Mouse (Mus musculus): ENCODE measurements around the gene Il17d. TPM values are rescaled to one million over a fixed set of nuclear protein-coding genes. Genes with fewer than 3 reads are reported as not detected.

The Il17d gene
- polyA plus RNA-seq, 1 experiment from 2014 or later: 1.3 TPM

DNA sequence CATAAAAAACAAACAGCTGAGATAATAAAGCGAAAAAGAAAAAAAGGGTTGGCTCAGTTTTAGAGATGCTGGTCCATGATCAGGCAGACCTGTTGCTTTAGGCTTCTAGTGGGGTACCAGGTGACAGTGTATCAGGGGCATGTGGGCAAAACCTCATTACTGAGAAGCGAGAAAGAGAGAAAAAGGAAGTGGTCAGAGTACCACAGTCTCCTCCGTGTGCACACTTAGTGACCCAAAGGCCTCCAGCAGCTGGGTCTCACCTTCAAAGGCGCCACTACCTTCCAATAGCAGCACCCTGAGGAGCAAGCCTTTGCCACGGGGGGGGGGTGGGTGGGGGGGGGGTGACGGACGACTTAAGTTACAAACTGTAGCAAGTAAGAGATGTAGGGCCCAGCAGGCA, 2.5 kb downstream of the Il17d start:
- H3K36me3 ChIP-seq: no peaks in the 10 kb centered on the region
- H3K27me3 ChIP-seq (ENCODE audit: insufficient read depth, poor library complexity, severe bottlenecking): peaks cover 59% of the 10 kb centered on the region
- WGBS: 32% methylated on average over 7 of the region's 7 CpGs
- H3K27ac ChIP-seq: no peak overlapping the region
- no peak overlapping the region for H3K4me3 ChIP-seq
- peaks cover 18% of the 10 kb centered on the region for H3K4me1 ChIP-seq
- H3K9me3 ChIP-seq: no peaks in the 10 kb centered on the region
- DNase-seq (ENCODE audit: low spot score): no peak

DNA sequence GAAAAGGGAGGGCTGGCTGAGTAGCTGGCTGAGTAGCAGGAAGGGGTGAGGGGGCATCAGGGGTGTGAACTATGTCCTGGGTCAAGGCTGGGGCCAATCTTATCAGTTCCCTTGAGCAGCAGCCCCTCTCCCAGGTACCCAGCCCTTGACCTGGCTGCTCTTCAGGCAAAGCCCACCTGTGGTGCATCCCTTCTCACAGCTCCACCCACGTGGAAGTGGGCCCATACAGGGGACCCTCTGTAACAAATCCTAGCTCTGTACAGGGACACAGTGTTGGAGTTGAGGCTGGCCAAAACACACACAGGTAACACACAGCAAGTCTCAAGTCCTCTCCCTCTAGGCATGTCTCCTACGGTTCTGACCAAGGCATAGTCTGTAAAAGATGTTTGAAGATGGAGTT, 3.0 kb downstream of the Il17d start:
- Histone ChIP-seq H3K4me3 (no peak overlapping the region), H3K36me3 (no peaks in the 10 kb centered on the region), H3K9me3 (no peaks in the 10 kb centered on the region), H3K27me3 (ENCODE audit: insufficient read depth, poor library complexity, severe bottlenecking) (peaks cover 59% of the 10 kb centered on the region), H3K27ac (no peak overlapping the region), H3K4me1 (peaks cover 18% of the 10 kb centered on the region)
- WGBS: 39% methylated on average over 2 of the region's 2 CpGs
- no peak for DNase-seq (ENCODE audit: low spot score)

DNA sequence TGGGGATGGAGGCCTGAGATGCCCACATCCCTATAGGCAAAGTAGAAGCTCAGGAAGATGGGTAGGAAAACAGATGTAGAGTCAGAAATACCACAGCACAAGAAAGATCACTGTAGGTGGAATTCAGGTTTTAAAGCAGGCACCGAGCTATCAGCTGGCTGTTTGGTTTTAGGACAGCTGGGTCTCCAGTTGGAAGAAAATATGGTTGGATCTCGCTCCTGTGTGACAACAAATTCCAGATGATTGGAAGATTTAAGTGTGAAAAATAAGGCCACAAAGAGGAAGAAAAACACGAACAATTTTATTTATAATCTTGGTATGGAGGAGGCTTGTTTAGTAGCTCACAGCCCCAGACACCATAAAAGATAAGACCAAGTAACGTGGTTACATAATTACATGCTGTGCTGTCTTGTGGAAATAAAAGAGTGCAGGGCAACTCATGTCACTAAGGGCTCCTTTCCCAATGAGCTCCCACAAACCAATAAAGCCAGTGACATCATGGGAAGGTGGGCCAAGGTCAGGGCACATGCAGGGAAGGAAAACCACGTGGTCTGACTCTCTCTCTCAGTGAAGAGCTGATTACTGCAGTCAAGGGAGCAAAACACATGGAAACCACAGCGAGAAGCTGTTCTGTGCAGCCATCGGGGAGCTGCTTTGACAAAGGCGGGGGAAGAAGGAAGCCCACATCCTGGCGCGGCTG, 4.7 kb downstream of the Il17d start:
- no peaks in the 10 kb centered on the region for H3K36me3 ChIP-seq
- peaks cover 20% of the 10 kb centered on the region for H3K4me1 ChIP-seq
- H3K27ac ChIP-seq: no peak overlapping the region
- 52% methylated on average over 10 of the region's 10 CpGs for WGBS
- no peak for DNase-seq (ENCODE audit: low spot score)
- no peaks in the 10 kb centered on the region for H3K9me3 ChIP-seq
- no peak overlapping the region for H3K4me3 ChIP-seq
- peaks cover 53% of the 10 kb centered on the region for H3K27me3 ChIP-seq (ENCODE audit: insufficient read depth, poor library complexity, severe bottlenecking)

DNA sequence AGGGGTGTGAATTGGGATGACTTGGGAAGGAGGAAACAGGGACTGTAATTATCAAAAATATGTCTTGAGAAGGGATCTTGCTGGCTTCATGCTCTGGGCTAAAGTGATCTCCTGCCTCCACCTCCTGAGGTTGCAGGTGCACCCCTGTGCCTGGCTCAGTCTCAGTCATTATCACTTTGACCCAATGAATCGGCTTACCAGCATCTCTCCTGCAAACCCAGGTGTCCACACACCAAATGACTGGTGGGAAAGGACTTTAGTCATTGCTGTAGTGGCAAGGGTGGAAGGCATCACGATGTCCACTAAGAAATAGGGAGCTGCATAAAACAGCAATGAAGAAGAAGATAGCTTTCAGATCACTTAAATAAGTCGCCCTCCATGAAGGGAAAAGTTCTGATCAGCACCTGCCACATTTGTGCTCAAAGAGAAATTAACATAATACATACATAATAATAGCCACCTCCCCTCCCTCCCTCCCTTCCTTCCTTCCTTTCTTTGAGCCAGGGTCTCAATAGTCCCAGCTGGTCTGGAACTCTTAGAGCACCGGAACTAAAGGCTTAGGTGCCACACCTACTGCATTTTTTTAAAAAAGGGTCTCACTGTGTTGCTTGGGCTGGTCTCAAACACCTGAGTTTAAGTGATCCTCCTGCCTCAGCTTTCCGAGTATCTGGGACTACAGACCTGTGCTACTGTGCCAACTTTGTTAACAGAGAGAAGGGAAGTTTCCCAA, 5.4 kb downstream of the Il17d start:
- H3K9me3 ChIP-seq: no peaks in the 10 kb centered on the region
- no peaks in the 10 kb centered on the region for H3K36me3 ChIP-seq
- H3K4me3 ChIP-seq: no peak overlapping the region
- no peak overlapping the region for H3K27ac ChIP-seq
- DNase-seq (ENCODE audit: low spot score): no peak
- peaks cover 54% of the 10 kb centered on the region for H3K27me3 ChIP-seq (ENCODE audit: insufficient read depth, poor library complexity, severe bottlenecking)
- peaks cover 23% of the 10 kb centered on the region for H3K4me1 ChIP-seq
- WGBS: 57% methylated on average over 5 of the region's 5 CpGs

DNA sequence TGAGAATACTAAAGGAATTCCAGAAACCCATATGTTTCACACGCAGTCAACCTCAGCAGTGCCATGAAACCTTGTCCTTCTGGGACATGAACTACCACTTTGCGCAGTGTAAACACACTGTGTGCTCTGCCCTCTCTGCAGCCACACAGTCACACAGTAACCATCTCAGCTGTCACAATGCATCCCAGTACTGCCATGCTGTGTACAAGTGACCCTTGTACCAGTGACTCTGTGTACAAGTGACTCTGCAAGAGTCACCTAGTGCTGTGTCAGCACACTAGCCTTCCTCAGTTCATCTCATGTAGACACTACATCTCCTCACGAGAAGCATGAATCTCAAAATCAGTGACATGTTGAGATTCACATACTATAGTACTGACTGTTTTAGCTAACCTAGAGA, 8.0 kb downstream of the Il17d start:
- peaks cover 50% of the 10 kb centered on the region for H3K27me3 ChIP-seq (ENCODE audit: insufficient read depth, poor library complexity, severe bottlenecking)
- no peak for DNase-seq (ENCODE audit: low spot score)
- no peaks in the 10 kb centered on the region for H3K36me3 ChIP-seq
- no peaks in the 10 kb centered on the region for H3K9me3 ChIP-seq
- 86% methylated on average over 3 of the region's 3 CpGs for WGBS
- H3K4me1 ChIP-seq: peaks cover 27% of the 10 kb centered on the region
- no peak overlapping the region for H3K27ac ChIP-seq
- no peak overlapping the region for H3K4me3 ChIP-seq

DNA sequence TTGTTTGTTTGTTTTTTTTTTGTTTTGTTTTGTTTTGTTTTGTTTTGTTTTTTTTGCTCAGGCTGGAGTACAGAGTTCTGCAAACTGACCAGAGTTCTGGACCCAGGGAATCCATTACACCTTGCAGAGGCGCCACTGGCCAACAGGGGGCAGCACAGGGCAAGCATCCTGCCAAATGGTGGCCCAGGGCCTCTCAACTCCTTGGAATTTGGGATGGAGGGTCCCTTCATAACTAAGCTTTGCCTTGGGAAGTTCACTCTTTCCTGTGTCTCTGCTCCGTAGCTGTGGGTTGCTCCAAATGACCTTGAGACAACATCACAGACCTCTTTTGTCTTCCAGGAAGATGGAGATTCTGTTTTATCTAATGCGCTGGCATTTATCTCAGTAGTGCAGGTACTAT, 8.6 kb downstream of the Il17d start:
- WGBS: 31% methylated on average over 3 of the region's 3 CpGs
- Histone ChIP-seq H3K9me3 (no peaks in the 10 kb centered on the region), H3K4me1 (peaks cover 33% of the 10 kb centered on the region), H3K36me3 (no peaks in the 10 kb centered on the region), H3K27ac (no peak overlapping the region), H3K4me3 (no peak overlapping the region), H3K27me3 (ENCODE audit: insufficient read depth, poor library complexity, severe bottlenecking) (peaks cover 43% of the 10 kb centered on the region)
- no peak for DNase-seq (ENCODE audit: low spot score)

DNA sequence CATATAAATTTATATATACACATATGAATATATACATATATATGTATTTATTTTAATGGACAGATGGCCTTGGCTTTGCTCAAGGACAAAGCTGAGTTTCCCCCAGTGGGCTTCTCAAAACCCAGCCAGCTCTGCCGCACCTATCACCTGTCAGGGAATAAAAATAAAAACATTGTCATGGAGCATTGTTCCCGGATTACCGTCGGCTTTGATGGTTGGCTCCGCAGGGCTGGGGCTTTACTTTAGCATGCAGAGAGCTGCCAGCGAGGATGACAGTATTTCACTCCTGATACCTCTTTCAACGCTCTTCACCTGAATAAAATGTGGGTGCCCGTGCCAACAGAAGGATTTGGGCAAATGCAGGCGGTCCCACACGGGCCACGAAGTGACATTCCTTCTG, 9.3 kb downstream of the Il17d start:
- Histone ChIP-seq H3K27ac (no peak overlapping the region), H3K36me3 (no peaks in the 10 kb centered on the region), H3K27me3 (ENCODE audit: insufficient read depth, poor library complexity, severe bottlenecking) (peaks cover 40% of the 10 kb centered on the region), H3K4me3 (no peak overlapping the region), H3K9me3 (no peaks in the 10 kb centered on the region), H3K4me1 (peaks cover 33% of the 10 kb centered on the region)
- no peak for DNase-seq (ENCODE audit: low spot score)
- 16% methylated on average over 11 of the region's 11 CpGs for WGBS

DNA sequence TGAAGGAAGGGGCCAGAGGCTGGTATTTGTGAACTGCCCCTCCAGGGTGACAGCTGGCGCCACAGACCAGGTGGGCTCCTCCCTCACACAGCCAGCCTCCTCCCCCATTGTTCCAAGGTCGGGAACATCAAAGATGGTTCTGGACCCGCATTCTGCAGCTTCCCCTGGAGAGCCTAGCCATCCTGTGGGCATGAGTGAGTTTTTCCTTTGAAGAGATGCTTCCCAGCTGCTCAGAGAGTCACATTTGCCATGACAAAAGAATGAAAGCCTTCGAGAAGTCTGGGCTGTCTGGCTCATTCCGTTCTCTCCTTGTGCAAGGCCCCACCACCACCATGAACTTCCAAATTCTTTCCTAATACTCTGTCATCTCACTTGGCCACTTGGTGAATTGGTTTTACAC, 9.8 kb downstream of the Il17d start:
- H3K27me3 ChIP-seq (ENCODE audit: insufficient read depth, poor library complexity, severe bottlenecking): peaks cover 39% of the 10 kb centered on the region
- no peaks in the 10 kb centered on the region for H3K36me3 ChIP-seq
- H3K4me3 ChIP-seq: no peak overlapping the region
- no peak overlapping the region for H3K27ac ChIP-seq
- peaks cover 32% of the 10 kb centered on the region for H3K4me1 ChIP-seq
- 11% methylated on average over 5 of the region's 5 CpGs for WGBS
- no peak for DNase-seq (ENCODE audit: low spot score)
- H3K9me3 ChIP-seq: no peaks in the 10 kb centered on the region

DNA sequence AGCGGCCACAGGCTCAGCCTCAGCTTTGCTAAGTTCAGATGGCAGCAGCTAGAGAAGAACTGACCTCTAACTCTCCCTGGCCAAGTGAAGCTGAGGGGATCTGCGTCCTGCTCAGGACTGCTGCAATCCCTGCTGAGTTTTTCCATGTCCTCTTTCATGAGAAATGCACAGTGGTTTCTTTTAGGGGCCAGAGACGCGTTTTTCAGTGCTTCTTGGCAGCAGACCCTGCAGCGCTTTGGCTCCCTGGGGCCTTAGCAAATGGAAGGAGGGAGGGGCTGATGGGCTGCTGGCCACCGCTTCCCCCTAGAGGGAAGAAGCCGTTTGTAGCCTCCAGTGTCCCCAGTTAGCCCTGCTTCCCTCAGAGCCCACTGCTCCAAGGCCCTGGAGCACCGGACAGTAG, 10.4 kb downstream of the Il17d start:
- H3K27ac ChIP-seq: no peak overlapping the region
- DNase-seq (ENCODE audit: low spot score): no peak
- no peaks in the 10 kb centered on the region for H3K9me3 ChIP-seq
- 13% methylated on average over 8 of the region's 8 CpGs for WGBS
- no peaks in the 10 kb centered on the region for H3K36me3 ChIP-seq
- H3K4me1 ChIP-seq: peaks cover 27% of the 10 kb centered on the region
- peaks cover 39% of the 10 kb centered on the region for H3K27me3 ChIP-seq (ENCODE audit: insufficient read depth, poor library complexity, severe bottlenecking)
- H3K4me3 ChIP-seq: no peak overlapping the region

DNA sequence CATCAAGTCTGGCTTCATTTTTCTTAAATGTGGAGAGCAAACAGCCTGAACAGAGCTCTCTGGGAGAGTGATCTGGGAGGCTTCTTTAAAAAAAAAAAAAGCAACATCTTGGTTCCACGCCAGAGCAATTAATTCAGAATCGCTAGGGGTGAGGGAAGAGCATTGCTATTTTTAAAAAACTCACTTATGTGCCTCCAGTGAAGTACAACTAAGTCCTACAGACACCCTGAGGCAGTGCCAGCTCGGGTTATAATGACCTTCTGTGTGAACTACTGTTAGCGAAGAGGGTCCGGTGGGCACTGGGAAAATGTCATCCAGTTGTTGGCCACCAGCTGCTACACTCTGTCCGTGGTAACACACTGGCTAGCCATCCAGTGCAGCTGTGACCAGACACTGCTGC, 11.1 kb downstream of the Il17d start:
- H3K27me3 ChIP-seq (ENCODE audit: insufficient read depth, poor library complexity, severe bottlenecking): peaks cover 40% of the 10 kb centered on the region
- no peaks in the 10 kb centered on the region for H3K9me3 ChIP-seq
- H3K27ac ChIP-seq: no peak overlapping the region
- WGBS: 77% methylated on average over 6 of the region's 6 CpGs
- DNase-seq (ENCODE audit: low spot score): no peak
- peaks cover 27% of the 10 kb centered on the region for H3K4me1 ChIP-seq
- H3K4me3 ChIP-seq: no peak overlapping the region
- H3K36me3 ChIP-seq: no peaks in the 10 kb centered on the region

DNA sequence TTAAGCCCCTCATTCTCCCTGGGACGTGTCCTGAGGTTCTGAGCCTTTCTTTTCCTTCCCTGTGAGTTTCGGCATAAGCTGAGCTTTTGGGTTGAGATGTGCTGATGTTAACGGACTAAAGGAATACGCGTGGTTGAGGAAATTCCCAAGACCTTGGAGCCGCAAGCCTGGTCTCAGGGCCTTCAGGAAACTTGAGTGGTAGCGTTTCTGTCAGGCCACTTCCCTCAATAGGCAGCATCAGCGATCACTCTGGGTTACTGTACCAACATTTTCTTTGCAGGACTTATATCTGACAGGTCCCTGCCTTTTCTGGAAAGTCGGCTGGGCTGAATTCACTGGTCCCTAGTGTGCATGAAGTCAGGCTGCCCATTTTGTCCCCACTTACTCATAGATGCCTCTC, 12.2 kb downstream of the Il17d start:
- 34% methylated on average over 9 of the region's 9 CpGs for WGBS
- Histone ChIP-seq H3K27ac (peak overlapping the region; percentile 78), H3K4me1 (peaks cover 27% of the 10 kb centered on the region), H3K36me3 (no peaks in the 10 kb centered on the region), H3K9me3 (no peaks in the 10 kb centered on the region), H3K4me3 (peak overlapping the region; percentile 22; the same call in 1 of the 2 replicates), H3K27me3 (ENCODE audit: insufficient read depth, poor library complexity, severe bottlenecking) (peaks cover 50% of the 10 kb centered on the region)
- no peak for DNase-seq (ENCODE audit: low spot score)

DNA sequence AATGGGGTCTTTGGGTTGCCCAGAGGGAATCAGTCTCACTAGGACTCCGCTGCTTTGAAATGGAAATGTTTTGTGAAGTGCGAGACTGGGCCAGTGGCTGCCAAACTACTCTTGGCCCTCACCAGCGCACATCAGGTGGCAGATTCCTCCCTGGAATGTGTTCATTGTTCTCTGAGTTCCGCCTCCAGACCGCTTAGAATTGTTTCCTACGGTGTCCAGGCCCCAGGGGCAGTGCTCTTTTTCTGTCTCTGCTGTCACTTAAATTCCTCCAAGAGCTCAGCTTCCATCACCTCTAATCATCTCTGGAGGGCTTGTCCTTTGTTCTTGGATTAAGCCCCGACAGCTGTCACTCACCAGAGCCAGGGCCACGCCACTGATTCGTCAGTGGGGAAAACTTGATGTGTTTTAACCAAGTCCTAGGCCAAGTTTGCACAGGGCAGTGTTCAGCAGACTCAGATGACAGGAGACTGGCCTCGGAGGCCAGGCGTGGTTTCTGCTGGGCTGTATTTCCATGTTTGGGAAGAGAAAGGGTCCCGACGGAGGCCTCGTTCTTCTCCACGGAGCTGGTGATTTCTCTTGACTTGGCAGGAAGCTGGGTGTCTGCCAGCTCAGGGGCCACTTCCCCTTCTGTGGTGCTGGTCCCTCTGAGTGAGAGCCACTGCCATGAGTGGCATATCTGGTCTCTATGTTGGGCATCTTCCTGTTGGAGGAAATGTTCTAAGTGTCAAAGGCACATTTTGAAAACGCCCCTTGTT, 12.9 kb downstream of the Il17d start:
- 6% methylated on average over 16 of the region's 16 CpGs for WGBS
- Histone ChIP-seq H3K27ac (peak overlapping the region; percentile 78), H3K4me3 (peak overlapping the region; percentile 22), H3K36me3 (no peaks in the 10 kb centered on the region), H3K4me1 (peaks cover 32% of the 10 kb centered on the region), H3K9me3 (no peaks in the 10 kb centered on the region), H3K27me3 (ENCODE audit: insufficient read depth, poor library complexity, severe bottlenecking) (peaks cover 56% of the 10 kb centered on the region)
- DNase-seq (ENCODE audit: low spot score): no peak

DNA sequence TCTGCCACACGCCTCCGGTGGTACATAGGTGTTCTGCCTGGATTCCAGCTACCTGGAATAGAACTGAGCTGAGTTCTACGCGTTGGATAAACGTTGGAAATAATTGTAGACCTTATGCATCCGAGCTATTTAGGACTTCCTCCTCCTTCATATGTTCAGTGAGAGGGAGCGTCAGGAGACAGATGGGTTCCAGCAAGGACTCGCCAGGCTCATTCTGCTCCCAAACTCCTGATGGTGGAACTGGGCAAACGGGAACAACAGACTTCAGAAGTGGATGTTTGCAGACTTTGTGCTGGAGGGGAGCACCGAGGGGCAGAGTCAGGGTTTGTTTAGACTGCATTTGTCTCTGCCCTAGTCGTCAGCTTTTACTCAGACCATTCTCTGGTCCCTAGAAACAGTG, 16.1 kb downstream of the Il17d start:
- H3K4me3 ChIP-seq: no peak overlapping the region
- DNase-seq (ENCODE audit: low spot score): no peak
- H3K9me3 ChIP-seq: no peaks in the 10 kb centered on the region
- H3K27me3 ChIP-seq (ENCODE audit: insufficient read depth, poor library complexity, severe bottlenecking): peaks cover 36% of the 10 kb centered on the region
- H3K36me3 ChIP-seq: no peaks in the 10 kb centered on the region
- H3K27ac ChIP-seq: no peak overlapping the region
- H3K4me1 ChIP-seq: peaks cover 21% of the 10 kb centered on the region
- WGBS: 79% methylated on average over 11 of the region's 11 CpGs
